Comparison of ENCODE assay signal across 21 mouse cellular contexts in genomic region chr11:21141755-21142154, GRCm38 (mm10).
"Had no signal": no experiment of that assay in that cellular context is flagged by ENCODE, and none has a peak within 500 bp of the region (broad histone marks: within the 10 kb centered on the region; RNA-seq: fewer than 3 reads in every experiment).

No protein-coding gene starts in this region.

- H3K27me3 ChIP-seq: lung, embryonic 15.5 days; megakaryocyte, embryonic 14.5 days; midbrain, embryonic 13.5 days; neural tube, embryonic 13.5 days; neural tube, embryonic 15.5 days; stomach, embryonic 15.5 days had no signal

- H3K4me1 ChIP-seq: lung, embryonic 15.5 days; midbrain, embryonic 13.5 days; neural tube, embryonic 13.5 days; neural tube, embryonic 15.5 days; stomach, embryonic 15.5 days had no signal

- H3K9me3 ChIP-seq: lung, embryonic 15.5 days; megakaryocyte, embryonic 14.5 days; midbrain, embryonic 13.5 days; neural tube, embryonic 13.5 days; neural tube, embryonic 15.5 days; stomach, embryonic 15.5 days had no signal

- DNase-seq: liver, postnatal 0 days; lung, adult 2 months; lung, postnatal 14 days; lung, postnatal 36 days; retina, postnatal 1 day; right cerebral cortex, adult 18-20 months; right cerebral cortex, postnatal 25 days; right cerebral cortex, postnatal 4 days; spleen, adult 18-20 months; thymus, adult 2 months; thymus, postnatal 25 days; thymus, postnatal 4 days had no signal

- H3K9ac ChIP-seq: liver, postnatal 0 days; lung, embryonic 15.5 days; midbrain, embryonic 13.5 days; neural tube, embryonic 13.5 days; neural tube, embryonic 15.5 days; stomach, embryonic 15.5 days had no signal

- H3K4me3 ChIP-seq: lung, embryonic 15.5 days; megakaryocyte, embryonic 14.5 days; midbrain, embryonic 13.5 days; myocyte; neural tube, embryonic 13.5 days; neural tube, embryonic 15.5 days; stomach, embryonic 15.5 days had no signal

- H3K27ac ChIP-seq: lung, embryonic 15.5 days; macrophage; midbrain, embryonic 13.5 days; neural tube, embryonic 13.5 days; neural tube, embryonic 15.5 days; stomach, embryonic 15.5 days; stomach, postnatal 0 days had no signal
